Mouse (Mus musculus): ENCODE data around the gene Hspa1l. TPM values are rescaled to one million over a fixed set of nuclear protein-coding genes. Genes with fewer than 3 reads are reported as not detected.

The Hspa1l gene
- polyA plus RNA-seq (2015; fragmentation: Illumina TruSeq; extraction: RNeasy Lipid Tissue Mini Kit (QIAGEN cat#74804); ENCODE audit: insufficient read depth, low read depth, low replicate concordance), result not detected

DNA sequence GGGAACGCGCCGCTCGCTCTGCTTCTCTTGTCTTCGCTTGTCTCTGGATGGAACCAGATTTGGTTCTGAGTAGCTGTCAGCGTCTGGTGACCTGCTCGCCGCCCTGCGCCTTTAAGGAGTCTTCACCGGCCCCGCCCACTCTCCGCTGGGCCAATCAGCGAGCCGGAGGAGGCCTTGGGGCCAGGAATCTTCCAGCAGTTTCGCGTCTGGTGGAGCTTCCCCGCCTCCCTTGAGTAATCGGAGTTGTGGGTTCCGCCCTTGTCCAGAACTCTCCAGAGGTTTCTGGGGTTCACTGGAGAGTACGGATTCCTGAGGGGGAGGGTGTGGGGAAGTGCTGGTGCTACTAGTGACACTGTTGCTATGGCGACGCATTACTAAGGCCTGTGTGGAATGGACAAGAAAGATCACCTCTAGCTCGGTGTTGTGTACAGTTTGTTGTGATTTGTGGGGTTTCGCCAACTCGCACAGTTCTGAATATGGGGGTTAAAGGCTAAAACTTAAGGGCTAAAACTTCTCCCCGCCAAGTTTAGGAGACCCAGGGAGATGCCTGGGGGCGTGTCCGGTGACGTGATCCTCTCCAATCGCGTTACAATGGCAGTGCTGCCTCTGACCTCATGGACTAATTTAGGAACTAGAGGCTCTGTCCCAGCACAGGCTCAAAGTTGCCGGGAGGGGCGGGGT, at the start of gene Hspa1l, which contains the start of gene Hspa1a:
Gene Hspa1l (plus strand): TSS at position 635 of the 681 bp plus-strand sequence.
Gene Hspa1a (minus strand): TSS at position 88 of the 681 bp plus-strand sequence.

DNA sequence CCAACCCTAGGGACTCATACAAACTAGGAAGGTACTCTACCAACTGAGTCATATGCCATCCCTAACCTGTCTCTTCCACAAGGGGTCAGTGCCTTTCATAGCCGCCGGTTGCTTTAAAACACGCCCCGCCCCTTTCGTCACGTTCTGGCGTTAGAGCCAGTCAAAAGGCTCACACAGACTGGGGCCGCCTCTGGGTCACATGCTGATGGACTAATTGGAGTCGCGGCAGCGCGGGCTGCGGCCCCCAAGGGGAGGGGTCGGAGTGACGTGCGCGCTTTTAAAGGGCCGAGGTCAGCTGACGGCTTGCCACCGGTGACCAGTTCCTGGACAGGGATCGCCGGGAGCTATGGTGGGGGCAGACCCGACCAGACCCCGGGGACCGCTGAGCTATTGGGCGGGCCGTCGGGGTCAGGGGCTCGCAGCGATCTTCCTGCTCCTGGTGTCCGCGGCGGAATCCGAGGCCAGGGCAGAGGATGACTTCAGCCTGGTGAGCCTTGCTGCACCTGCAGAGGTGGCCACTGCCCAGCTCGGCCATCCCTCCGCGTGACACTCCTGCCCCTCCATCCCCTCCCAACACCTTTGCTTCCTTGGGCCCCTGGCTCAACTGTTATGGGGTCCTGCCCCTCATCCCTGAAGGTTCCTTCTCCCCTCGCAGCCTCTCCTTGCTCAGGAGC, 41.3 kb upstream of the Hspa1l start, which contains the start of gene Neu1:
Gene Neu1 (plus strand): TSS at position 193 of the 674 bp plus-strand sequence.

DNA sequence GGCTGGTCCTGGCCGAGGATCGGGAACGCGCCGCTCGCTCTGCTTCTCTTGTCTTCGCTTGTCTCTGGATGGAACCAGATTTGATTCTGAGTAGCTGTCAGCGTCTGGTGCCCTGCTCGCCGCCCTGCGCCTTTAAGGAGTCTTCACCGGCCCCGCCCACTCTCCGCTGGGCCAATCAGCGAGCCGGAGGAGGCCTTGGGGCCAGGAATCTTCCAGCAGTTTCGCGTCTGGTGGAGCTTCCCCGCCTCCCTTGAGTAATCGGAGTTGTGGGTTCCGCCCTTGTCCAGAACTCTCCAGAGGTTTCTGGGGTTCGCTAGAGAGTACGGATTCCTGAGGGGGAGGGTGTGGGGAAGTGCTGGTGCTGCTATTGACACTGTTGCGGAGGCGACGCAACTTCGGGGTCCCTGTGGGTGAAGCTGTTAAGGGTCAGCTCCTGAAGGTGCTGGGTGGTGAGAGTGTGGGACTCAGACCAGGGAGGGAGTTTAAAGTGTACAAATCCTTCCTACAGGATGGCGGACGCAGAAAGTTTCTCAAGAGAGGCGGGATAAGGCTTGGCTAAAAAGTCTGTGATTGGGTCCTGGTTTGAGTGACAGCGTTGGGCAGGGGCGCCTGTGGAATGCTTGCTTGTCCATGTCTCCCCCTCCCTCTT, 13.2 kb upstream of the Hspa1l start, which contains the start of gene Hspa1b:
Gene Hspa1b (minus strand): TSS at position 109 of the 649 bp plus-strand sequence.

DNA sequence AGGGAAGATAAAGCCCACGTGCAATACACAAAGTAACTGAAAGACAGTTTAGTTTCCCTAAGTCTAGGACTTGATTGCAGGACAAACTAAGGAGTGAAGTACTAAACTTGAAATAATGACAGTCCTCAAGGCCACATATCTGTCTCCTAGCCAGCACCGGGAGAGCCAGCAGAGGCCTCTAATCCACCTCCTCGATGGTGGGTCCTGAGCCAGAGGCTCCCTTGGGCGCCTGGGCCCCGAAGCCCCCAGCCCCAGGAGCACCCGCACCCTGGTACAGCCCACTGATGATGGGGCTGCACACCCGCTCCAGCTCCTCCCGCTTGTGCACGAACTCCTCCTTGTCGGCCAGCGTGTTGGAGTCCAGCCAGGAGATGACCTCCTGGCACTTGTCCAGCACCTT, 2.7 kb upstream of the Hspa1l start, which contains the start of gene Gm20481:
Gene Gm20481 (plus strand): TSS at position 91 of the 400 bp plus-strand sequence.

DNA sequence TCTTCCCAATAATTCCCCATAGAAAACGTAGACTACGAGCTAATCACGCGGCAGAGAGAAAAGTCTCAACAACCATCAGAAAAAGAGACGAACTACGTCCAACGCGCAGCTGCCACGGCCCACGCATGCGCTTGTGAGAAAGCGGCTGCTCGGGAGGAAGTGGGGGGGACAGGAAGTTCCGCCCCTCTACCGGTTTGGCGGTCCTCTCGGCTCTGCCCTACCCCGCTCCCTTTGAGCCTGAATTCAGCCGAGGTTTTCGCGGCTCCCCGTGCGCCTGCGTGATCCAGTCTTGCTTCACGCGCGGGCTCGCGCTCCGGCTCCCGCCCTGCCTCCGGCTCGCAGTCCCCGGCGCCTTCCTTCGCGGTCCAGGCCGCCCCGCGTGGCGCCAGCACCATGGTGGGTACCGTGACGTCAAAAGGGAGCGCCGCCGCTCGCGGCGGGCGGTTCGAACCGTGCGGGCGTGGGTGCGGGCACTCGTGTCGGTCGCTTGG, 9.2 kb downstream of the Hspa1l start, which contains the start of gene Lsm2:
Gene Lsm2 (plus strand): TSS at position 173 of the 491 bp plus-strand sequence.

DNA sequence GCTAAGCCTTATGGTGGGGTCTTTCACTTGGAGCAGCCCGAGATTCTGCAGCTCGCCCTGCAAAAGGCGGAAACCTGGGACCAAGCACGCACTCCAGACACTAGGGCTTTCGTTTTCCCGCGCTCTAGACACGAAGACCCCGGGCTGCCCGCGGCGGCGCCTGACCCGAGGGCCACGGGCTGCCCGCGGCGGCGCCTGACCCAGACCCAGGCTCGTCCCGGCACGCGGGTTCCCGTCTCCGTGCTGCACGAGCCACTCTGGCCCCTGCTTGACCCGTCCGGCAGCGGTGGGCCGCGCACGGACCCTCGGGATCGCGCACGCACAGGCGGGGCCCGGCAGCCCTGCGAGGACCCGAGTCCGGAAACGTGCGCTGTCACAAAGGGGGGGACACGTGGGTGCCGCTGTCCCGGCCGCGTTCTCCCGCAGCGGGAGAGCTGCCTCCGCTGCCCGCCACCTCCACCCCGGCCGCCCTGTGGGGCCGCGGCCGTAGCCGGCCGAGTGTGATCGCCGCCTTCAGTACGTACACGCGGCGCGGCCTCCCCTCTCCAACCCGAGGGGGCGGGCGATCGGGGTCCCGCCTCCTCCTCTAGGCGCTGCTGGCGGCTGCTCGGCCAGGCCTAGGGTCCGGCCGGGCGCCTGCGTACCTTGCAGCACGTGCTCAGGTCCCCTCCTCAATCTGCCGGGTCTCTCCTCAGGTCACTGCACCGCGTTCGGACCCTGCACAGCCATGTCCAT, 28.4 kb downstream of the Hspa1l start, which contains the start of gene Vars:
Gene Vars (plus strand): TSS at position 271 of the 735 bp plus-strand sequence.

DNA sequence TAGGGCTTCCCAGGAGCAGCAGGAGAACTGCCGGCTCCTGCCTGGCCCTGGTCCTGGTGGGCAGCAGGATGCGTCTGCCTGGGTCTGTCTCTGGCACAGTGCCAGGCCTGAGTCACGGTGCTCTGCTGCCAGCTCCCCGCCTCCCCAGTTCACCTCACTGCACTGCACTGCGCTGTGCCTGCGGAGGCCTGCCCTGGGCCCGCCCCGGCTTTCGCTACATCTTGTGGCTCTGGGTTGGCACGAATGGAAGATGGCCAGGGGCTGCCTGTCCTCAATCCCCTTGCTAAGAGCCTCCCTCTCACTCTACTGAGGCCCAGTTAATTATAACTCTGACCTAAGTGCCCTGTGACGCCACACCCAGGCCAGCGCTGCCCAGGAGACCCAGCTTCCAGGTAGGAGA, 43.9 kb downstream of the Hspa1l start, which contains the start of gene Vwa7:
Gene Vwa7 (plus strand): TSS at position 204 of the 400 bp plus-strand sequence.

DNA sequence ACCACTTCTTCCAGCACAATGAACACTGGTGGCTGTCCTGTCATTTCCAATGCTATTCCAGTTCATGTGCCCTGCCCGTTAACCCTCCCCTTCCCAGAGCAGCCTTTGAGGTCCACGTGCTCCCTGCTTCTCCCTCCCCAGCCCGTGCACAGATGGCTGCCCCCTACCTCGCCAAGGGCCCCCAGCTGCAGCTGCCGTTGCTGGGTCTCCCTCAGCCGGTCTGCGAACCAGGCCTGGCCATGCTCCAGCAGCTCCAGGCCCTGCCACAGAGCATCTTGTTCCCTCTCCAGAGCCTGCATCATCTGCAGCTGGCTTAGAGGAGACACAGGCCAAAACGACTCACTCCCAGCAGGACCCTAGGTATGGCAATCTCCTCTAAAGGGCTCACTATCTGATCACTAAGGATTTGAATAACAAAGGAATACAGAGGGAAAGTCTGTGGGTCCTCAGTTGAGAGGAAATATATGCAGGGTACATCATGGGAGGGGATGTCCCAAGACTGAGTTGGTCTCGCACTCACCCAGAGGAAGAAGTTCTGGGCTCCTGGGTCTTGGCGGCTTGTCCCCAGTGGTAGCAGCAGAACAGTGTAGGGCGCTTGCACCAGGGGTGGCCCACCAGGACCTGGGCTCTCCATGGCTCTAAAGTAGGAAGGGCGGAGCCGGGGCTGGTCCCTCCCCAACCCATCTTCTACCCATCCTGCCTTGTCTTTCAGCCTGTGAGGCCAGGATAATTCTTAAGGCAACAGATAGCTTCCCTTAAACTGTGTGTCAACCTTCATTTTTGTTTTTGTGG, 55.0 kb downstream of the Hspa1l start, which contains the start of gene Sapcd1:
Gene Sapcd1 (minus strand): TSS at position 740 of the 792 bp plus-strand sequence.

Other genes starting within 250 kb of the Hspa1l start
- gene C4b, start 228.8 kb upstream of the Hspa1l start, polyA plus RNA-seq (2015; fragmentation: Illumina TruSeq; extraction: RNeasy Lipid Tissue Mini Kit (QIAGEN cat#74804); ENCODE audit: insufficient read depth, low read depth, low replicate concordance), result 20.6 TPM
- gene Cyp21a1, start 168.1 kb upstream of the Hspa1l start, polyA plus RNA-seq (2015; fragmentation: Illumina TruSeq; extraction: RNeasy Lipid Tissue Mini Kit (QIAGEN cat#74804); ENCODE audit: insufficient read depth, low read depth, low replicate concordance), result 1.9 TPM
- gene Stk19, start 135.8 kb upstream of the Hspa1l start, polyA plus RNA-seq (2015; fragmentation: Illumina TruSeq; extraction: RNeasy Lipid Tissue Mini Kit (QIAGEN cat#74804); ENCODE audit: insufficient read depth, low read depth, low replicate concordance), result 14.8 TPM
- gene Dxo, start 135.7 kb upstream of the Hspa1l start, polyA plus RNA-seq (2015; fragmentation: Illumina TruSeq; extraction: RNeasy Lipid Tissue Mini Kit (QIAGEN cat#74804); ENCODE audit: insufficient read depth, low read depth, low replicate concordance), result 19.9 TPM
- 24.5 TPM for gene Skiv2l, start 122.5 kb upstream of the Hspa1l start, polyA plus RNA-seq (2015; fragmentation: Illumina TruSeq; extraction: RNeasy Lipid Tissue Mini Kit (QIAGEN cat#74804); ENCODE audit: insufficient read depth, low read depth, low replicate concordance)
- gene Nelfe, start 122.3 kb upstream of the Hspa1l start, polyA plus RNA-seq (2015; fragmentation: Illumina TruSeq; extraction: RNeasy Lipid Tissue Mini Kit (QIAGEN cat#74804); ENCODE audit: insufficient read depth, low read depth, low replicate concordance), result 11.5 TPM
- gene Cfb, start 110.2 kb upstream of the Hspa1l start, polyA plus RNA-seq (2015; fragmentation: Illumina TruSeq; extraction: RNeasy Lipid Tissue Mini Kit (QIAGEN cat#74804); ENCODE audit: insufficient read depth, low read depth, low replicate concordance), result 9.5 TPM
- 1.5 TPM for gene Zbtb12, start 93.2 kb upstream of the Hspa1l start, polyA plus RNA-seq (2015; fragmentation: Illumina TruSeq; extraction: RNeasy Lipid Tissue Mini Kit (QIAGEN cat#74804); ENCODE audit: insufficient read depth, low read depth, low replicate concordance)
- 4.5 TPM for gene Gm20547, start 90.7 kb upstream of the Hspa1l start, polyA plus RNA-seq (2015; fragmentation: Illumina TruSeq; extraction: RNeasy Lipid Tissue Mini Kit (QIAGEN cat#74804); ENCODE audit: insufficient read depth, low read depth, low replicate concordance)
- gene C2, start 74.4 kb upstream of the Hspa1l start, polyA plus RNA-seq (2015; fragmentation: Illumina TruSeq; extraction: RNeasy Lipid Tissue Mini Kit (QIAGEN cat#74804); ENCODE audit: insufficient read depth, low read depth, low replicate concordance), result 22.8 TPM
- gene Ehmt2, start 74.2 kb upstream of the Hspa1l start, polyA plus RNA-seq (2015; fragmentation: Illumina TruSeq; extraction: RNeasy Lipid Tissue Mini Kit (QIAGEN cat#74804); ENCODE audit: insufficient read depth, low read depth, low replicate concordance), result 43.2 TPM
- gene Slc44a4, start 58.2 kb upstream of the Hspa1l start, polyA plus RNA-seq (2015; fragmentation: Illumina TruSeq; extraction: RNeasy Lipid Tissue Mini Kit (QIAGEN cat#74804); ENCODE audit: insufficient read depth, low read depth, low replicate concordance), result 1.4 TPM
- 10.7 TPM for gene Neu1, start 41.5 kb upstream of the Hspa1l start, polyA plus RNA-seq (2015; fragmentation: Illumina TruSeq; extraction: RNeasy Lipid Tissue Mini Kit (QIAGEN cat#74804); ENCODE audit: insufficient read depth, low read depth, low replicate concordance)
- gene Hspa1b, start 13.5 kb upstream of the Hspa1l start, polyA plus RNA-seq (2015; fragmentation: Illumina TruSeq; extraction: RNeasy Lipid Tissue Mini Kit (QIAGEN cat#74804); ENCODE audit: insufficient read depth, low read depth, low replicate concordance), result 8.4 TPM
- gene Gm20481, start 2.8 kb upstream of the Hspa1l start, polyA plus RNA-seq (2015; fragmentation: Illumina TruSeq; extraction: RNeasy Lipid Tissue Mini Kit (QIAGEN cat#74804); ENCODE audit: insufficient read depth, low read depth, low replicate concordance), result not detected
- gene Hspa1a, start 547 bp upstream of the Hspa1l start, polyA plus RNA-seq (2015; fragmentation: Illumina TruSeq; extraction: RNeasy Lipid Tissue Mini Kit (QIAGEN cat#74804); ENCODE audit: insufficient read depth, low read depth, low replicate concordance), result 4.7 TPM
- 7.8 TPM for gene Lsm2, start 9.2 kb downstream of the Hspa1l start, polyA plus RNA-seq (2015; fragmentation: Illumina TruSeq; extraction: RNeasy Lipid Tissue Mini Kit (QIAGEN cat#74804); ENCODE audit: insufficient read depth, low read depth, low replicate concordance)
- gene Vars, start 28.3 kb downstream of the Hspa1l start, polyA plus RNA-seq (2015; fragmentation: Illumina TruSeq; extraction: RNeasy Lipid Tissue Mini Kit (QIAGEN cat#74804); ENCODE audit: insufficient read depth, low read depth, low replicate concordance), result 23.4 TPM
- gene Vwa7, start 43.9 kb downstream of the Hspa1l start, polyA plus RNA-seq (2015; fragmentation: Illumina TruSeq; extraction: RNeasy Lipid Tissue Mini Kit (QIAGEN cat#74804); ENCODE audit: insufficient read depth, low read depth, low replicate concordance), result 0.42 TPM
- 1.5 TPM for gene Sapcd1, start 55.3 kb downstream of the Hspa1l start, polyA plus RNA-seq (2015; fragmentation: Illumina TruSeq; extraction: RNeasy Lipid Tissue Mini Kit (QIAGEN cat#74804); ENCODE audit: insufficient read depth, low read depth, low replicate concordance)
- gene Msh5, start 74.0 kb downstream of the Hspa1l start, polyA plus RNA-seq (2015; fragmentation: Illumina TruSeq; extraction: RNeasy Lipid Tissue Mini Kit (QIAGEN cat#74804); ENCODE audit: insufficient read depth, low read depth, low replicate concordance), result 1.8 TPM
- gene Clic1, start 77.3 kb downstream of the Hspa1l start, polyA plus RNA-seq (2015; fragmentation: Illumina TruSeq; extraction: RNeasy Lipid Tissue Mini Kit (QIAGEN cat#74804); ENCODE audit: insufficient read depth, low read depth, low replicate concordance), result 36.2 TPM
- gene Ddah2, start 86.3 kb downstream of the Hspa1l start, polyA plus RNA-seq (2015; fragmentation: Illumina TruSeq; extraction: RNeasy Lipid Tissue Mini Kit (QIAGEN cat#74804); ENCODE audit: insufficient read depth, low read depth, low replicate concordance), result 19.5 TPM
- gene Ly6g6c, start 92.7 kb downstream of the Hspa1l start, polyA plus RNA-seq (2015; fragmentation: Illumina TruSeq; extraction: RNeasy Lipid Tissue Mini Kit (QIAGEN cat#74804); ENCODE audit: insufficient read depth, low read depth, low replicate concordance), result not detected
- not detected for gene Mpig6b, start 93.5 kb downstream of the Hspa1l start, polyA plus RNA-seq (2015; fragmentation: Illumina TruSeq; extraction: RNeasy Lipid Tissue Mini Kit (QIAGEN cat#74804); ENCODE audit: insufficient read depth, low read depth, low replicate concordance)
- not detected for gene Ly6g6e, start 104.2 kb downstream of the Hspa1l start, polyA plus RNA-seq (2015; fragmentation: Illumina TruSeq; extraction: RNeasy Lipid Tissue Mini Kit (QIAGEN cat#74804); ENCODE audit: insufficient read depth, low read depth, low replicate concordance)
- not detected for gene Ly6g6d, start 105.4 kb downstream of the Hspa1l start, polyA plus RNA-seq (2015; fragmentation: Illumina TruSeq; extraction: RNeasy Lipid Tissue Mini Kit (QIAGEN cat#74804); ENCODE audit: insufficient read depth, low read depth, low replicate concordance)
- not detected for gene Ly6g6f, start 112.9 kb downstream of the Hspa1l start, polyA plus RNA-seq (2015; fragmentation: Illumina TruSeq; extraction: RNeasy Lipid Tissue Mini Kit (QIAGEN cat#74804); ENCODE audit: insufficient read depth, low read depth, low replicate concordance)
- 25.5 TPM for gene Abhd16a, start 116.6 kb downstream of the Hspa1l start, polyA plus RNA-seq (2015; fragmentation: Illumina TruSeq; extraction: RNeasy Lipid Tissue Mini Kit (QIAGEN cat#74804); ENCODE audit: insufficient read depth, low read depth, low replicate concordance)
- not detected for gene Ly6g5c, start 135.6 kb downstream of the Hspa1l start, polyA plus RNA-seq (2015; fragmentation: Illumina TruSeq; extraction: RNeasy Lipid Tissue Mini Kit (QIAGEN cat#74804); ENCODE audit: insufficient read depth, low read depth, low replicate concordance)
- gene Ly6g5b, start 142.7 kb downstream of the Hspa1l start, polyA plus RNA-seq (2015; fragmentation: Illumina TruSeq; extraction: RNeasy Lipid Tissue Mini Kit (QIAGEN cat#74804); ENCODE audit: insufficient read depth, low read depth, low replicate concordance), result not detected
- 8.6 TPM for gene Gpank1, start 148.8 kb downstream of the Hspa1l start, polyA plus RNA-seq (2015; fragmentation: Illumina TruSeq; extraction: RNeasy Lipid Tissue Mini Kit (QIAGEN cat#74804); ENCODE audit: insufficient read depth, low read depth, low replicate concordance)
- gene Csnk2b, start 149.3 kb downstream of the Hspa1l start, polyA plus RNA-seq (2015; fragmentation: Illumina TruSeq; extraction: RNeasy Lipid Tissue Mini Kit (QIAGEN cat#74804); ENCODE audit: insufficient read depth, low read depth, low replicate concordance), result 52.8 TPM
- 6.8 TPM for gene D17H6S53E, start 153.7 kb downstream of the Hspa1l start, polyA plus RNA-seq (2015; fragmentation: Illumina TruSeq; extraction: RNeasy Lipid Tissue Mini Kit (QIAGEN cat#74804); ENCODE audit: insufficient read depth, low read depth, low replicate concordance)
- not detected for gene Apom, start 159.3 kb downstream of the Hspa1l start, polyA plus RNA-seq (2015; fragmentation: Illumina TruSeq; extraction: RNeasy Lipid Tissue Mini Kit (QIAGEN cat#74804); ENCODE audit: insufficient read depth, low read depth, low replicate concordance)
- gene Bag6, start 162.5 kb downstream of the Hspa1l start, polyA plus RNA-seq (2015; fragmentation: Illumina TruSeq; extraction: RNeasy Lipid Tissue Mini Kit (QIAGEN cat#74804); ENCODE audit: insufficient read depth, low read depth, low replicate concordance), result 43.1 TPM
- 89.4 TPM for gene Prrc2a, start 192.2 kb downstream of the Hspa1l start, polyA plus RNA-seq (2015; fragmentation: Illumina TruSeq; extraction: RNeasy Lipid Tissue Mini Kit (QIAGEN cat#74804); ENCODE audit: insufficient read depth, low read depth, low replicate concordance)
- 2.3 TPM for gene Aif1, start 203.4 kb downstream of the Hspa1l start, polyA plus RNA-seq (2015; fragmentation: Illumina TruSeq; extraction: RNeasy Lipid Tissue Mini Kit (QIAGEN cat#74804); ENCODE audit: insufficient read depth, low read depth, low replicate concordance)
- 5.7 TPM for gene Lst1, start 215.7 kb downstream of the Hspa1l start, polyA plus RNA-seq (2015; fragmentation: Illumina TruSeq; extraction: RNeasy Lipid Tissue Mini Kit (QIAGEN cat#74804); ENCODE audit: insufficient read depth, low read depth, low replicate concordance)
- gene Ltb, start 221.7 kb downstream of the Hspa1l start, polyA plus RNA-seq (2015; fragmentation: Illumina TruSeq; extraction: RNeasy Lipid Tissue Mini Kit (QIAGEN cat#74804); ENCODE audit: insufficient read depth, low read depth, low replicate concordance), result 1.00 TPM
- gene Tnf, start 229.3 kb downstream of the Hspa1l start, polyA plus RNA-seq (2015; fragmentation: Illumina TruSeq; extraction: RNeasy Lipid Tissue Mini Kit (QIAGEN cat#74804); ENCODE audit: insufficient read depth, low read depth, low replicate concordance), result 0.50 TPM
- gene Lta, start 232.6 kb downstream of the Hspa1l start, polyA plus RNA-seq (2015; fragmentation: Illumina TruSeq; extraction: RNeasy Lipid Tissue Mini Kit (QIAGEN cat#74804); ENCODE audit: insufficient read depth, low read depth, low replicate concordance), result not detected
- not detected for gene Gm16181, start 248.1 kb downstream of the Hspa1l start, polyA plus RNA-seq (2015; fragmentation: Illumina TruSeq; extraction: RNeasy Lipid Tissue Mini Kit (QIAGEN cat#74804); ENCODE audit: insufficient read depth, low read depth, low replicate concordance)